Mouse (Mus musculus) intestine, embryonic 14.5 days (tissue): ENCODE measurements around the gene Akap9. TPM values are rescaled to one million over a fixed set of nuclear protein-coding genes. Genes with fewer than 3 reads are reported as not detected.
"Not testable (repeated sequence)": the region's sequence is repeated elsewhere in the genome, so short reads cannot be mapped to it uniquely, and the experiment has no call there.

Experiments
- ATAC-seq: fragments of 200-750 bp; cut with Nextera tagmentation; replicated peaks from 2 replicates; pipeline ENCODE4 v1.8.0; 2017; ENCODE audit warnings: low read depth, moderate number of reproducible peaks, moderate TSS enrichment, moderate library complexity; ENCODE audit not compliant: low FRiP score, low TSS enrichment
- DNase-seq: peaks from one replicate; pipeline ENCODE4 v3.0.0-alpha.2; 2018; ENCODE audit warnings: low spot score
- H3K27ac ChIP-seq: fragments of 300-500 bp; sonication (generic); 2 replicates; pipeline ENCODE4 v1.5.1; 2014; ENCODE audit warnings: low read depth, mild to moderate bottlenecking, control low read depth
- H3K27me3 ChIP-seq: fragments of 300-500 bp; sonication (generic); replicated peaks from 2 replicates; pipeline ENCODE4 v1.6.1; 2014; ENCODE audit warnings: low read length, control low read depth; ENCODE audit not compliant: control insufficient read depth, insufficient read depth
- H3K36me3 ChIP-seq: fragments of 300-500 bp; sonication (generic); 2 replicates; pipeline ENCODE4 v1.6.1; 2014; ENCODE audit warnings: low read length, control low read depth; ENCODE audit not compliant: control insufficient read depth, insufficient read depth
- H3K4me1 ChIP-seq: fragments of 300-500 bp; sonication (generic); replicated peaks from 2 replicates; pipeline ENCODE4 v1.6.1; 2014; ENCODE audit warnings: low read length, control low read depth, mixed read lengths; ENCODE audit not compliant: control insufficient read depth, insufficient read depth
- H3K4me2 ChIP-seq: fragments of 300-500 bp; sonication (generic); 2 replicates; pipeline ENCODE4 v1.6.1; 2014; ENCODE audit warnings: low read length
- H3K4me3 ChIP-seq: fragments of 300-500 bp; sonication (generic); 2 replicates; pipeline ENCODE4 v1.5.1; 2014; ENCODE audit warnings: low read depth, low read length, control low read depth, mixed read lengths
- H3K9ac ChIP-seq: fragments of 300-500 bp; sonication (generic); 2 replicates; pipeline ENCODE4 v1.6.1; 2014; ENCODE audit warnings: mild to moderate bottlenecking, low read length
- H3K9me3 ChIP-seq: fragments of 300-500 bp; sonication (generic); 2 replicates; pipeline ENCODE4 v1.6.1; 2016; ENCODE audit warnings: low read length, control low read depth; ENCODE audit not compliant: control insufficient read depth
- WGBS: fragments of 180-500 bp; shearing (Covaris S2); extraction: QIAGEN DNeasy Blood & Tissue Kit; methylation state at CpG from one replicate; pipeline ENCODE4 v1.1.7; 2014; 5-methylcytosine and 5-hydroxymethylcytosine counted together
- polyA plus RNA-seq: library from polyadenylated mRNA; unstranded; fragments of >200 nt; fragmentation: Nextera tagmentation; extraction: Ambion mirVana; gene quantifications from 2 replicates; pipeline ENCODE4 v1.2.1, GENCODE M21; 2014

Akap9 gene
- polyA plus RNA-seq, result 124 and 129 TPM in 2 replicates

GRCm38 (mm10) chr5:3927801-3928689, at the start of gene Akap9:
Gene Akap9, plus strand, starts transcription at chr5:3928054.
- Histone ChIP-seq H3K4me1 (peaks cover 9% of the 10 kb centered on the region), H3K27me3 (no peaks in the 10 kb centered on the region), H3K4me2 (peak within 1 kb of the TSS; percentile 77), H3K9ac (peak within 1 kb of the TSS; percentile 95), H3K4me3 (peak within 1 kb of the TSS; percentile 88), H3K9me3 (no peaks in the 10 kb centered on the region), H3K36me3 (no peaks in the 10 kb centered on the region), H3K27ac (peak within 1 kb of the TSS; percentile 90)
- under 1% methylated on average over 56 of the region's 82 CpGs for WGBS
- DNase-seq (peak; percentile 91), ATAC-seq (peak; percentile 87)

GRCm38 (mm10) chr5:3886862-3887261, 41.0 kb upstream of the Akap9 start:
- H3K4me3 ChIP-seq, DNase-seq, H3K9me3 ChIP-seq, H3K27me3 ChIP-seq, ATAC-seq, H3K36me3 ChIP-seq, H3K9ac ChIP-seq, H3K4me1 ChIP-seq, H3K4me2 ChIP-seq, H3K27ac ChIP-seq: not testable (repeated sequence)
- WGBS, result 81% methylated on average over 7 of the region's 7 CpGs

- Histone ChIP-seq H3K27me3 (no peaks in the 10 kb centered on the region), H3K9me3 (no peaks in the 10 kb centered on the region)
Measured at GRCm38 (mm10) chr5:3889201-3889600, 38.7 kb upstream of the Akap9 start.

DNA sequence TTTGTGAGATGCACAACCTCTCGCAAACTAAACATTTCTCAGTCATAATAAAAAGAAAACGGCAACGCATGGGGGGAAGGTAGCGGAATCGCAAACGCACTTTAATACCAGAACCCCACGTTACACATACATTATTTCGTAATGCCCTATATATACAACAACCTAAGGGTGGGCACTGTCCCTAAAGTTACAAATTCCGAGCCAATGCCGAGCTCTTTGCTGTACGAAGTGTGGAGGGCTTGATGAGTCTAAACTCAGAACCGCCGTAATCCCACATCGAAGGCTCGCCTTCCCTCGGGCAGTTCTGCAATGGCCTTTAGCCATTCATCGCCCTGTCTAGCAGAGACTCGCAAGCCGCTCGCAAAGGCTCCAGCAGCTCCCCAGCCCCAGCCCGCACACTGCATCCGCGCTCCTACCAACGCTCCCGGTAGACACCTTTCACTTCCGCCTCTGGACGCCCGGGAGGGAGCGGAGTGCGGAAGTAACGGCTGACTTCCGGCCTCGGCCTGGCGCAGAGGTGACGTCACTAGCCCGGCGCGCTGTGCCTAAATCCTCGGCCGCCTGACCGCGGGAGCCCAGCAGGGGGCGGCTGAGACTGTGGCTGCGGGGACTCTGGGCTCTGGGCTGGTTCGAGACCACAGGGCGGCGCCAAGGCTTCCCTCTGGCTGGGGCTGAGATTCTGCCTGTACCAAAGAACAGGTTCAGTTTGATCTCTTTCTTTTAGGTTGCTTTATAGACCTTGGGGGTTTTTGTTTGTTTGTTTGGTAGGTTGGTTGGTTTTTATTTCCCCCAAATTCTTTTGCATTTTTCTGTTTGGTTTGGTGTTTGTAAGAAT, 34.2 kb upstream of the Akap9 start, which contains the start of gene Mterf1a:
TSS of gene Mterf1a (minus strand) at position 475 of the 835 bp plus-strand sequence.
- peak within 1 kb of the TSS; percentile 63 for H3K4me2 ChIP-seq
- not testable (repeated sequence) for H3K27ac ChIP-seq, H3K9me3 ChIP-seq, DNase-seq, H3K36me3 ChIP-seq, H3K27me3 ChIP-seq, H3K4me1 ChIP-seq
- peak within 1 kb of the TSS; percentile 46 for H3K9ac ChIP-seq
- 3% methylated on average over 5 of the region's 47 CpGs for WGBS
- ATAC-seq, result peak; percentile 100
- peak within 1 kb of the TSS; percentile 49 for H3K4me3 ChIP-seq

More at GRCm38 (mm10) chr5:3889201-3889600, 38.7 kb upstream of the Akap9 start:
- Histone ChIP-seq H3K4me3 (no peak overlapping the region), H3K36me3 (no peaks in the 10 kb centered on the region), H3K27ac (no peak overlapping the region), H3K9ac (no peak overlapping the region), H3K4me2 (no peak overlapping the region), H3K4me1 (no peaks in the 10 kb centered on the region)
- ATAC-seq (no peak), DNase-seq (no peak)

- not testable (repeated sequence) for H3K27ac ChIP-seq, H3K27me3 ChIP-seq, H3K36me3 ChIP-seq, H3K9ac ChIP-seq, ATAC-seq, H3K9me3 ChIP-seq, H3K4me1 ChIP-seq
- peak overlapping the region; percentile 10; the same call in 1 of the 2 replicates for H3K4me3 ChIP-seq
- WGBS, result 91% methylated on average over 4 of the region's 4 CpGs
- H3K4me2 ChIP-seq, result peak overlapping the region; percentile 6; the same call in 1 of the 2 replicates
- DNase-seq, result peak; percentile 52
Measured at GRCm38 (mm10) chr5:3894294-3894619, 33.6 kb upstream of the Akap9 start.

GRCm38 (mm10) chr5:3905471-3905870, 22.4 kb upstream of the Akap9 start:
- Histone ChIP-seq H3K9ac (no peak overlapping the region), H3K4me1 (no peaks in the 10 kb centered on the region), H3K9me3 (no peaks in the 10 kb centered on the region), H3K4me2 (no peak overlapping the region), H3K4me3 (no peak overlapping the region), H3K27ac (no peak overlapping the region), H3K36me3 (no peaks in the 10 kb centered on the region), H3K27me3 (no peaks in the 10 kb centered on the region)
- ATAC-seq, result no peak
- DNase-seq, result no peak
- WGBS, result 64% methylated on average over 2 of the region's 2 CpGs

DNA sequence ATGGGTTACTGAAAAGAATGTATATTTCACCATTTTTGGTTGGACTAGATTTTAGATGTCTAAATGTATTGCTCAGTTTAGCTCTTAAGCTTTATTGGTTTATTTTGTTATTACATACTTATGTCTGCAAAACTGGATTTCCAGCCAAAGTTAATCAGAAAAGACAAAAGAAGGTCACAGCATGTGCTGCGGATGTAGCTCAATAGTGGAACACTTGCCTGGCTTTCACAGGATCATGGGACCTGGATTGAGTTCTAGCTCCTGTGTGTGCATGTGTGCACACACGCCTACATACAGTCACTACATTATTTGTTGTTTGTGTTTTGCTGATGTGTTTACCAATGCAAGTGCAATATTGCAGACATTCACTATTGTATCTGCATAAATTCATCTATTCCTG, 5.5 kb upstream of the Akap9 start:
- ATAC-seq, result no peak
- Histone ChIP-seq H3K4me2 (no peak overlapping the region), H3K27me3 (no peaks in the 10 kb centered on the region), H3K4me3 (no peak overlapping the region), H3K27ac (no peak overlapping the region), H3K9me3 (no peaks in the 10 kb centered on the region), H3K4me1 (no peaks in the 10 kb centered on the region; the same call in 1 of the 2 replicates), H3K36me3 (no peaks in the 10 kb centered on the region), H3K9ac (no peak overlapping the region)
- 86% methylated on average over 2 of the region's 2 CpGs for WGBS
- DNase-seq, result no peak

DNA sequence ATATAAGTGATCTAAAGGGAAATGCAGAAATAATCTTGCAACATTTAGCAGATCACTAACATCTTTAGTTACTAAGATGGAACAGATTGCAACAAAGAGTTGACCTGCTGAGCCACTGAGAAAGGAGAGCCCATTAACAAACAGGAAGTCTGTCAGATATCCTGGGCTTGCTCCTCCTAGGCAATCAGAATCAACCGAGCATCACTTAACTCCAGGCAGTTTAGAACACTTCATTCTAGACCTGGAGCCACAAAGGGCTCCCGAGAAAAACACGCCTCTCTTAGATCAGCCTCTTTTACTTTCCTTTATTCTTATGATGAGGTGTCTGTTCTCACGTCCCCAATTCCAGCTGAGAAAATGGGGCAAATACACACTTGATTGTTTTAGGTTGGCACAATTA, 1.2 kb upstream of the Akap9 start:
- H3K27ac ChIP-seq, result no peak overlapping the region
- no peaks in the 10 kb centered on the region for H3K27me3 ChIP-seq
- no peak overlapping the region for H3K9ac ChIP-seq
- DNase-seq, result no peak
- H3K4me2 ChIP-seq, result no peak overlapping the region
- H3K9me3 ChIP-seq, result no peaks in the 10 kb centered on the region
- no peak overlapping the region for H3K4me3 ChIP-seq
- WGBS, result 52% methylated on average over 4 of the region's 4 CpGs
- ATAC-seq, result no peak
- H3K36me3 ChIP-seq, result no peaks in the 10 kb centered on the region
- peaks cover 9% of the 10 kb centered on the region for H3K4me1 ChIP-seq
